Mouse (Mus musculus) neural tube, embryonic 12.5 days (tissue): ENCODE results near the gene Csrp1. TPM values are rescaled to one million over a fixed set of nuclear protein-coding genes. Genes with fewer than 3 reads are reported as not detected.
A peak's percentile ranks its signal among the peaks of the same experiment; 100 is the strongest.

Experiments
- ATAC-seq: fragments of 200-750 bp; cut with Nextera tagmentation; 2 replicates; pipeline ENCODE4 v1.8.0; 2017; ENCODE audit warnings: low read depth, mild to moderate bottlenecking, moderate TSS enrichment, moderate library complexity; ENCODE audit not compliant: low FRiP score
- H3K27ac ChIP-seq: fragments of 300-500 bp; sonication (generic); 2 replicates; pipeline ENCODE4 v1.5.1; 2016
- H3K27me3 ChIP-seq: fragments of 300-500 bp; sonication (generic); replicated peaks from 2 replicates; pipeline ENCODE4 v1.6.1; 2016; ENCODE audit warnings: mild to moderate bottlenecking
- H3K36me3 ChIP-seq: fragments of 300-500 bp; sonication (generic); 2 replicates; pipeline ENCODE4 v1.6.1; 2016; ENCODE audit warnings: mild to moderate bottlenecking
- H3K4me1 ChIP-seq: fragments of 300-500 bp; sonication (generic); 2 replicates; pipeline ENCODE4 v1.6.1; 2016
- H3K4me2 ChIP-seq: fragments of 300-500 bp; sonication (generic); replicated peaks from 2 replicates; pipeline ENCODE4 v1.6.1; 2016; ENCODE audit warnings: mild to moderate bottlenecking
- H3K4me3 ChIP-seq: fragments of 300-500 bp; sonication (generic); 2 replicates; pipeline ENCODE4 v1.5.1; 2016
- H3K9ac ChIP-seq: fragments of 300-500 bp; sonication (generic); 2 replicates; pipeline ENCODE4 v1.6.1; 2016; ENCODE audit warnings: mild to moderate bottlenecking
- H3K9me3 ChIP-seq: fragments of 300-500 bp; sonication (generic); 2 replicates; pipeline ENCODE4 v1.6.1; 2016; ENCODE audit warnings: mild to moderate bottlenecking
- WGBS: fragments of 180-500 bp; shearing (Covaris S2); methylation state at CpG from one replicate; pipeline ENCODE4 v1.1.7; 2016; 5-methylcytosine and 5-hydroxymethylcytosine counted together
- polyA plus RNA-seq: library from polyadenylated mRNA; unstranded; fragments of >200 nt; fragmentation: Nextera tagmentation; extraction: Ambion mirVana; gene quantifications from 2 replicates; pipeline ENCODE4 v1.2.1, GENCODE M21; 2016

Gene Csrp1
- polyA plus RNA-seq, 1 experiment from 2014 or later = 44.9 TPM

GRCm38 (mm10) chr1:135766592-135767306, 46.9 kb downstream of the Csrp1 start:
- Histone ChIP-seq H3K9ac (peak overlapping the region; percentile 81), H3K27ac (no peak overlapping the region), H3K4me3 (peak overlapping the region; percentile 58), H3K4me1 (peaks cover 24% of the 10 kb centered on the region), H3K9me3 (no peaks in the 10 kb centered on the region), H3K4me2 (peak overlapping the region; percentile 96), H3K27me3 (no peaks in the 10 kb centered on the region; the same call in none of the 2 replicates), H3K36me3 (peaks cover 4% of the 10 kb centered on the region; the same call in 1 of the 2 replicates)
- WGBS = 29% methylated on average over 30 of the region's 30 CpGs
- ATAC-seq = peak; percentile 37

GRCm38 (mm10) chr1:135767324-135767890, 47.5 kb downstream of the Csrp1 start:
- Histone ChIP-seq H3K27me3 (no peaks in the 10 kb centered on the region; the same call in none of the 2 replicates), H3K4me2 (peak overlapping the region; percentile 96), H3K36me3 (peaks cover 4% of the 10 kb centered on the region; the same call in 1 of the 2 replicates), H3K4me3 (no peak overlapping the region), H3K9me3 (no peaks in the 10 kb centered on the region), H3K27ac (no peak overlapping the region), H3K4me1 (peaks cover 24% of the 10 kb centered on the region), H3K9ac (no peak overlapping the region)
- WGBS = 80% methylated on average over 4 of the region's 4 CpGs
- no peak for ATAC-seq

GRCm38 (mm10) chr1:135768400-135768799, 48.5 kb downstream of the Csrp1 start:
- Histone ChIP-seq H3K4me1 (peaks cover 24% of the 10 kb centered on the region), H3K36me3 (peaks cover 4% of the 10 kb centered on the region; the same call in 1 of the 2 replicates), H3K27ac (no peak overlapping the region), H3K27me3 (no peaks in the 10 kb centered on the region; the same call in none of the 2 replicates), H3K9me3 (no peaks in the 10 kb centered on the region), H3K4me2 (no peak overlapping the region), H3K9ac (no peak overlapping the region), H3K4me3 (no peak overlapping the region)
- no peak for ATAC-seq
- WGBS = 93% methylated on average over 2 of the region's 2 CpGs

DNA sequence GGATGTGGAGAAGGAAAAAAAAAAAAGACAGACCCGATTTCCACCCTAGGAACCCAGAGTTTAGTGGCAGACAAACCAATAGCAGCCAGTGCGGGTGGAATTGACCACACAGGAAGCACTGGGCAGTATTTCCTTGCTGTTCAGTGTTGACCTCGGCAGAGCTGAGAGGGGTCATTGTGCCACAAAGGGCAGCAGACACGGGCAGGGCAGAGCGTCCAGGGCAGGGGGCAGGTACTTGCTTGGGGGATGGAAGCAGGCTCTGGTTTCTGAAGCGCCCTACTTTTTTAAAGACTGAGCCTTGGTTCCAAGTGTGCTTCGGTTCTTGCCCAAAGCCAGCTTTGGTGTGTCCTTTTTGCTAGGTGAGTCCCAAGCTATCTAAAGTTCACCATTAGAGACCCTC, 50.4 kb downstream of the Csrp1 start:
- ATAC-seq = no peak
- WGBS = 66% methylated on average over 7 of the region's 7 CpGs
- Histone ChIP-seq H3K4me1 (peaks cover 24% of the 10 kb centered on the region), H3K36me3 (peaks cover 4% of the 10 kb centered on the region; the same call in 1 of the 2 replicates), H3K27me3 (no peaks in the 10 kb centered on the region; the same call in none of the 2 replicates), H3K4me2 (no peak overlapping the region), H3K4me3 (no peak overlapping the region), H3K9me3 (no peaks in the 10 kb centered on the region), H3K9ac (no peak overlapping the region), H3K27ac (no peak overlapping the region)

DNA sequence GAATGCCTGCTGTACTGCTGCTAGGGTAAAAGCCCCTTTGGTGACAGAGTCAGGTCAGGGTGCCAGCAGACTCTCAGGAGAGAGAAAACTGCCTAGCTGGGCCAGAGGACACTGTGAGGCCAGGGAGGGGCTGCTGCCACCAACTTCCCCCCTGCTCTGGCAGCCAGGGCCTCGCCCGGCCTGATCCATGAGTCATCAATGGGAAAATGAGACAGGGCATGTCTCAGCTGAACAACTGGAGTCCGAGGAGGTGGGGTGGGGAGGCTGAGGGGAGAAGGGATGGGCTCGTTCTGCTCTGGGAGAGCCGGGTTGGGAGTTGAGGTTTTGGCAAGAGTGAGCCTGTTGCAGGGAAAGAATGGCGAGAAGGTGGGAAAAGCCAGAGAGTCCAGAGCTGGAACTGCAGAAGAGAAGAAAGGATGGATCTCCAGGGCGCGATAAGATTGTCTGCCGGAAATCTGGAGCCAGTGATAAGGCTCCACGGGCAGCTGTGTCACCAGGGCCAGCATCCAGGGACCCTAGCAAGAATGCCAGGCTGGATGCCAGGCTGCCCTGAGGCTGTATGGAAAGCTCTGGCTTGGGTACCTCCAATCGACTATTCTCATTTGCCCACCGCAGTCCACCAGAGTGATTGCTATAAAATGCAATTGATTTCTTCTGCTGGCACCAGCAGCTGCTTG, 51.2 kb downstream of the Csrp1 start:
- WGBS = 74% methylated on average over 12 of the region's 12 CpGs
- H3K4me2 ChIP-seq = no peak overlapping the region
- no peak for ATAC-seq
- no peak overlapping the region for H3K9ac ChIP-seq
- peaks cover 17% of the 10 kb centered on the region for H3K4me1 ChIP-seq
- no peaks in the 10 kb centered on the region; the same call in none of the 2 replicates for H3K27me3 ChIP-seq
- H3K4me3 ChIP-seq = no peak overlapping the region
- no peaks in the 10 kb centered on the region for H3K9me3 ChIP-seq
- no peak overlapping the region for H3K27ac ChIP-seq
- peaks cover 4% of the 10 kb centered on the region; the same call in 1 of the 2 replicates for H3K36me3 ChIP-seq

GRCm38 (mm10) chr1:135771573-135771970, 51.7 kb downstream of the Csrp1 start:
- Histone ChIP-seq H3K36me3 (peaks cover 4% of the 10 kb centered on the region; the same call in 1 of the 2 replicates), H3K9ac (no peak overlapping the region)
- no peak for ATAC-seq

GRCm38 (mm10) chr1:135776596-135776995, 56.7 kb downstream of the Csrp1 start:
- no peak overlapping the region for H3K4me3 ChIP-seq
- H3K36me3 ChIP-seq = no peaks in the 10 kb centered on the region
- peaks cover 23% of the 10 kb centered on the region for H3K4me1 ChIP-seq
- no peak overlapping the region for H3K9ac ChIP-seq
- ATAC-seq = no peak
- no peak overlapping the region for H3K27ac ChIP-seq
- H3K9me3 ChIP-seq = no peaks in the 10 kb centered on the region
- H3K27me3 ChIP-seq = no peaks in the 10 kb centered on the region
- H3K4me2 ChIP-seq = no peak overlapping the region

More at GRCm38 (mm10) chr1:135771573-135771970, 51.7 kb downstream of the Csrp1 start:
- Histone ChIP-seq H3K4me1 (peaks cover 12% of the 10 kb centered on the region), H3K4me3 (no peak overlapping the region), H3K4me2 (no peak overlapping the region), H3K9me3 (no peaks in the 10 kb centered on the region), H3K27ac (no peak overlapping the region), H3K27me3 (no peaks in the 10 kb centered on the region; the same call in none of the 2 replicates)
- 76% methylated on average over 8 of the region's 8 CpGs for WGBS

DNA sequence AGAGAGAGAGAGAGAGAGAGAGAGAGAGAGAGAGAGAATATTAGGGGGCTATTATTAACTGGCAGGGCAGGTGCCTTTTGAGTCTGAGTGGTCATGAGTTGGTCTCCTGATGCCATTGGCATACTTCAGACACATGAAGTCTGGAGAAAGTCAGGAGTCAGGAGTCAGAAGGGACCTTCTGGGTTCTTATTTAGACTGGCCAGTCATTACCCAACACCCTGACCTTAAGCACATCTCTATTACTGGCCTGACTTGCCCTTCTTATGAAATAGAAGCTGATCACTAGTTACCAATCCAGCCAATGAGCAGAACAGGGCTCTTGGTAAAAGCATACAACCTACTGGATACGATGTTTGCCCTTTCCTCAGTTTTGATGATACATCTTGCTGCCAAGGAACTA, 57.2 kb downstream of the Csrp1 start:
- Histone ChIP-seq H3K27ac (no peak overlapping the region), H3K27me3 (no peaks in the 10 kb centered on the region), H3K36me3 (no peaks in the 10 kb centered on the region), H3K4me1 (peaks cover 23% of the 10 kb centered on the region), H3K9ac (no peak overlapping the region), H3K4me3 (no peak overlapping the region), H3K9me3 (no peaks in the 10 kb centered on the region), H3K4me2 (no peak overlapping the region)
- WGBS = 94% methylated on average over 1 of the region's 1 CpGs
- ATAC-seq = no peak

GRCm38 (mm10) chr1:135778780-135779535, 59.1 kb downstream of the Csrp1 start, which contains the start of gene Tnni1:
TSS of gene Tnni1 (plus strand) at chr1:135779434.
- no peaks in the 10 kb centered on the region for H3K9me3 ChIP-seq
- no peak within 1 kb of the TSS for H3K4me3 ChIP-seq
- peak within 1 kb of the TSS; percentile 32 for H3K4me2 ChIP-seq
- H3K27ac ChIP-seq = no peak within 1 kb of the TSS
- H3K9ac ChIP-seq = no peak within 1 kb of the TSS
- no peaks in the 10 kb centered on the region for H3K27me3 ChIP-seq
- H3K4me1 ChIP-seq = peaks cover 28% of the 10 kb centered on the region
- 35% methylated on average over 22 of the region's 22 CpGs for WGBS
- ATAC-seq = peak; percentile 49; the same call in 1 of the 2 replicates
- H3K36me3 ChIP-seq = no peaks in the 10 kb centered on the region

DNA sequence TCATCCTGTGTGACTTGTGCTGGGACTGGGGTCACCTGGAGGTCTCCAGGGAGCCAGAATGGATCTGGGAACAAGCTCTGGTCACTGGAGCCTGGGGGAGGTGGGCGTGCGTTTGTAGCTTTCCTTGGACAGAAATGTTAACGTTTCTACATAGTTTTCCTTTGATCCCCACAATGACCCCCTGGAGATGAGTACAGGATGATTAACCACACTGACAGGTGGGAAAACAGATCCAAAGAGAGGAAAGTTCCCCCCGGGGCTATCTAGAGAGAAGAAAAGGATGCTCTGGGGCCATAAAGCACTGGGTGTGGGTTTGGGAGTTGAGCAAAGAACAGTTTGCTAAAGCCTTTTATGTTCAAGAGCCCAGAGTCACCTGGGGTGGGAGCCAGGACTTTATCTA, 60.8 kb downstream of the Csrp1 start:
- H3K4me3 ChIP-seq = no peak overlapping the region
- ATAC-seq = 0 out of 2 replicates have a peak, but pooled peaks have one; percentile 18
- WGBS = 10% methylated on average over 4 of the region's 4 CpGs
- no peaks in the 10 kb centered on the region for H3K27me3 ChIP-seq
- no peak overlapping the region for H3K9ac ChIP-seq
- H3K27ac ChIP-seq = no peak overlapping the region
- H3K9me3 ChIP-seq = no peaks in the 10 kb centered on the region
- no peaks in the 10 kb centered on the region for H3K36me3 ChIP-seq
- peaks cover 28% of the 10 kb centered on the region for H3K4me1 ChIP-seq
- no peak overlapping the region for H3K4me2 ChIP-seq

GRCm38 (mm10) chr1:135781220-135781619, 61.4 kb downstream of the Csrp1 start:
- 6% methylated on average over 13 of the region's 13 CpGs for WGBS
- H3K9ac ChIP-seq = no peak overlapping the region

More at GRCm38 (mm10) chr1:135781220-135781619, 61.4 kb downstream of the Csrp1 start:
- Histone ChIP-seq H3K9me3 (no peaks in the 10 kb centered on the region), H3K4me1 (peaks cover 28% of the 10 kb centered on the region), H3K4me2 (no peak overlapping the region), H3K4me3 (no peak overlapping the region), H3K27me3 (no peaks in the 10 kb centered on the region), H3K36me3 (no peaks in the 10 kb centered on the region), H3K27ac (no peak overlapping the region)
- ATAC-seq = peak; percentile 84
